Mouse (Mus musculus): ENCODE results near the gene Cyp4v3. TPM values are rescaled to one million over a fixed set of nuclear protein-coding genes. Genes with fewer than 3 reads are reported as not detected.

The Cyp4v3 gene
- total and polyA plus RNA-seq, 3 experiments: not detected

- Histone ChIP-seq H3K4me3 (ENCODE audit: control insufficient read depth in 1 of 2, insufficient read depth in 1 of 2, low read depth in 2 of 2, low read length in 2 of 2) (no peak overlapping the region), H3K79me2 (ENCODE audit: control insufficient read depth, insufficient read depth, low read length, poor library complexity) (no peaks in the 10 kb centered on the region), H3K9me3 (replicated peaks; ENCODE audit: insufficient read depth, low read length) (no peaks in the 10 kb centered on the region), H3K27me3 (ENCODE audit: control insufficient read depth in 1 of 2, insufficient read depth in 2 of 2, low read length in 2 of 2) (no peaks in the 10 kb centered on the region), H3K9ac (ENCODE audit: control insufficient read depth, low read depth, low read length, poor library complexity, severe bottlenecking) (no peak overlapping the region), H3K27ac (ENCODE audit: control insufficient read depth, low read depth, low read length) (no peak overlapping the region), H3K4me1 (ENCODE audit: control insufficient read depth in 1 of 2, insufficient read depth in 2 of 2, low read length in 2 of 2) (no peaks in the 10 kb centered on the region), H3K36me3 (ENCODE audit: control insufficient read depth in 1 of 2, insufficient read depth in 2 of 2, low read length in 2 of 2) (no peaks in the 10 kb centered on the region)
- no peak for TF ChIP-seq GATA1 (IDR thresholded peaks at IDR 0.05; ENCODE audit: low read depth, low read length)
- DNase-seq (ENCODE audit: low read depth, low spot score): no peak
Measured at GRCm38 (mm10) chr8:45374071-45374470, 41.1 kb upstream of the Cyp4v3 start.

GRCm38 (mm10) chr8:45367154-45367553, 34.1 kb upstream of the Cyp4v3 start:
- Histone ChIP-seq H3K36me3 (ENCODE audit: control insufficient read depth in 1 of 2, insufficient read depth in 2 of 2, low read length in 2 of 2) (no peaks in the 10 kb centered on the region), H3K27me3 (ENCODE audit: control insufficient read depth in 1 of 2, insufficient read depth in 2 of 2, low read length in 2 of 2) (no peaks in the 10 kb centered on the region), H3K4me3 (ENCODE audit: control insufficient read depth in 1 of 2, insufficient read depth in 1 of 2, low read depth in 2 of 2, low read length in 2 of 2) (no peak overlapping the region), H3K9ac (ENCODE audit: control insufficient read depth, low read depth, low read length, poor library complexity, severe bottlenecking) (no peak overlapping the region), H3K4me1 (ENCODE audit: control insufficient read depth in 1 of 2, insufficient read depth in 2 of 2, low read length in 2 of 2) (no peaks in the 10 kb centered on the region), H3K27ac (ENCODE audit: control insufficient read depth, low read depth, low read length) (no peak overlapping the region), H3K9me3 (replicated peaks; ENCODE audit: insufficient read depth, low read length) (no peaks in the 10 kb centered on the region), H3K79me2 (ENCODE audit: control insufficient read depth, insufficient read depth, low read length, poor library complexity) (no peaks in the 10 kb centered on the region)
- DNase-seq (ENCODE audit: low read depth, low spot score): no peak
- no peak for TF ChIP-seq TAL1 (IDR thresholded peaks at IDR 0.05; ENCODE audit: low read length)
- no peak for TF ChIP-seq ZC3H11A (IDR thresholded peaks at IDR 0.05; ENCODE audit: low read depth, low read length)
- no peak for TF ChIP-seq MAX (IDR thresholded peaks at IDR 0.05; ENCODE audit: low read length)
- no peak for TF ChIP-seq GABPA (IDR thresholded peaks at IDR 0.05; ENCODE audit: low read depth, low read length)
- no peak for TF ChIP-seq USF1 (IDR thresholded peaks at IDR 0.05; ENCODE audit: low read depth, low read length)
- TF ChIP-seq MXI1 (IDR thresholded peaks at IDR 0.05; ENCODE audit: low read depth, low read length): no peak
- TF ChIP-seq POLR2AphosphoS2 (IDR thresholded peaks at IDR 0.05; ENCODE audit: low read length): no peak
- no peak for TF ChIP-seq SIN3A (IDR thresholded peaks at IDR 0.05; ENCODE audit: low read length)
- no peak for TF ChIP-seq NRF1 (IDR thresholded peaks at IDR 0.05; ENCODE audit: insufficient read depth, low read depth, low read length, poor library complexity, severe bottlenecking)
- TF ChIP-seq CTCF (IDR thresholded peaks at IDR 0.05 in 2 of 3, conservative IDR thresholded peaks at IDR 0.05 in 1 of 3; ENCODE audit: control insufficient read depth in 1 of 3, insufficient read depth in 1 of 3, low read depth in 2 of 3, low read length in 3 of 3, poor library complexity in 1 of 3, severe bottlenecking in 1 of 3): no peak
- TF ChIP-seq JUND (IDR thresholded peaks at IDR 0.05; ENCODE audit: low read depth, low read length): no peak
- TF ChIP-seq ZKSCAN1 (IDR thresholded peaks at IDR 0.05; ENCODE audit: low read depth, low read length): no peak
- TF ChIP-seq HCFC1 (IDR thresholded peaks at IDR 0.05; ENCODE audit: low read depth, low read length): no peak
- no peak for TF ChIP-seq ZNF384 (IDR thresholded peaks at IDR 0.05; ENCODE audit: low read depth, low read length)
- TF ChIP-seq USF2 (IDR thresholded peaks at IDR 0.05; ENCODE audit: borderline replicate concordance in 1 of 2, insufficient read depth in 1 of 2, low read depth in 1 of 2, low read length in 2 of 2): no peak
- TF ChIP-seq MAFK (IDR thresholded peaks at IDR 0.05; ENCODE audit: borderline replicate concordance, low read depth, low read length): no peak
- TF ChIP-seq BHLHE40 (IDR thresholded peaks at IDR 0.05; ENCODE audit: borderline replicate concordance, low read depth, low read length): no peak
- TF ChIP-seq TCF12 (IDR thresholded peaks at IDR 0.05; ENCODE audit: low read depth, low read length): no peak
- no peak for TF ChIP-seq MAZ (IDR thresholded peaks at IDR 0.05; ENCODE audit: low read depth, low read length)
- TF ChIP-seq RCOR1 (IDR thresholded peaks at IDR 0.05; ENCODE audit: low read depth, low read length): no peak

Measured in MEL (cell line).